35 mouse cellular contexts compared by ENCODE assay signal in genomic region chr16:15334526-15334925, GRCm38 (mm10). TPM values are rescaled to one million over a fixed set of nuclear protein-coding genes. Genes with fewer than 3 reads are reported as not detected.
"Had no signal": no experiment of that assay in that cellular context is flagged by ENCODE, and none has a peak within 500 bp of the region (broad histone marks: within the 10 kb centered on the region; RNA-seq: fewer than 3 reads in every experiment).

No protein-coding gene starts in this region.

- ATAC-seq: forebrain, embryonic 13.5 days; forebrain, embryonic 14.5 days; forebrain, embryonic 15.5 days; forebrain, embryonic 16.5 days; forebrain, postnatal 0 days had no signal

- H3K36me3 ChIP-seq: embryonic facial prominence, embryonic 10.5 days; embryonic facial prominence, embryonic 12.5 days; embryonic facial prominence, embryonic 13.5 days; embryonic facial prominence, embryonic 15.5 days; forebrain, embryonic 10.5 days; forebrain, embryonic 12.5 days; forebrain, embryonic 15.5 days had no signal

- DNase-seq: cerebellum, adult 8-10 months; cerebellum, adult 9-10 months; cerebellum, adult 9-11 months; cerebellum, postnatal 14 days; cerebellum, postnatal 25 days; cerebellum, postnatal 36 days; embryo, embryonic 11 days; forebrain, postnatal 0 days; gastrocnemius, adult 2 months; gastrocnemius, postnatal 10 days; gastrocnemius, postnatal 14 days; gastrocnemius, postnatal 25 days; gastrocnemius, postnatal 36 days; heart, adult 18-20 months; heart, adult 2 months had no signal

- H3K4me3 ChIP-seq: embryonic facial prominence, embryonic 10.5 days; embryonic facial prominence, embryonic 12.5 days; embryonic facial prominence, embryonic 13.5 days; embryonic facial prominence, embryonic 15.5 days; erythroblast, embryonic 14.5 days; forebrain, embryonic 10.5 days; forebrain, embryonic 12.5 days; forebrain, embryonic 13.5 days; forebrain, embryonic 15.5 days; gastrocnemius, adult 2 months; heart, adult 2 months had no signal

- H3K9ac ChIP-seq: embryonic facial prominence, embryonic 12.5 days; embryonic facial prominence, embryonic 13.5 days; embryonic facial prominence, embryonic 15.5 days; forebrain, embryonic 12.5 days; forebrain, embryonic 13.5 days; forebrain, embryonic 15.5 days; forebrain, postnatal 0 days had no signal

- H3K27ac ChIP-seq: embryonic facial prominence, embryonic 10.5 days; embryonic facial prominence, embryonic 12.5 days; embryonic facial prominence, embryonic 13.5 days; embryonic facial prominence, embryonic 15.5 days; forebrain, embryonic 10.5 days; forebrain, embryonic 12.5 days; forebrain, embryonic 13.5 days; forebrain, embryonic 15.5 days; gastrocnemius, adult 2 months; heart, adult 2 months had no signal

- H3K9me3 ChIP-seq: embryonic facial prominence, embryonic 10.5 days; embryonic facial prominence, embryonic 12.5 days; embryonic facial prominence, embryonic 13.5 days; embryonic facial prominence, embryonic 15.5 days; forebrain, embryonic 10.5 days; forebrain, embryonic 12.5 days; forebrain, embryonic 13.5 days; forebrain, embryonic 15.5 days had no signal

- H3K4me2 ChIP-seq: embryonic facial prominence, embryonic 12.5 days; embryonic facial prominence, embryonic 13.5 days; embryonic facial prominence, embryonic 15.5 days; forebrain, embryonic 12.5 days; forebrain, embryonic 13.5 days; forebrain, embryonic 15.5 days had no signal

- H3K27me3 ChIP-seq: embryonic facial prominence, embryonic 12.5 days; embryonic facial prominence, embryonic 13.5 days; embryonic facial prominence, embryonic 15.5 days; forebrain, embryonic 12.5 days; forebrain, embryonic 13.5 days; forebrain, embryonic 15.5 days had no signal

- H3K4me1 ChIP-seq: embryonic facial prominence, embryonic 10.5 days; embryonic facial prominence, embryonic 12.5 days; embryonic facial prominence, embryonic 13.5 days; embryonic facial prominence, embryonic 15.5 days; forebrain, embryonic 10.5 days; forebrain, embryonic 12.5 days; forebrain, embryonic 13.5 days; forebrain, embryonic 15.5 days had no signal

RNA-seq across cellular contexts. Expression of gene Gm21897, which starts 17.3 kb away (rescaled TPM):
- total RNA-seq: forebrain, postnatal 0 days; gastrocnemius, adult 18-20 months; gastrocnemius, adult 2 months; gastrocnemius, adult 8-10 months; gastrocnemius, postnatal 10 days; gastrocnemius, postnatal 14 days; gastrocnemius, postnatal 25 days; gastrocnemius, postnatal 36 days; gastrocnemius, postnatal 4 days; granulocyte monocyte progenitor cell, adult 5-6 weeks; heart, adult 18-20 months; heart, adult 2 months had no signal
- polyA plus RNA-seq: embryonic facial prominence, embryonic 10.5 days; embryonic facial prominence, embryonic 11.5 days; embryonic facial prominence, embryonic 12.5 days; embryonic facial prominence, embryonic 13.5 days; embryonic facial prominence, embryonic 14.5 days; embryonic facial prominence, embryonic 15.5 days; erythroblast, embryonic 14.5 days; forebrain, embryonic 10.5 days; forebrain, embryonic 11.5 days; forebrain, embryonic 12.5 days; forebrain, embryonic 13.5 days; forebrain, embryonic 14.5 days; forebrain, embryonic 15.5 days; forebrain, embryonic 16.5 days; forebrain, postnatal 0 days; frontal cortex, adult 2 months; gonadal fat pad, adult 2 months; heart, adult 2 months had no signal
